Mouse (Mus musculus): ENCODE measurements around the gene Dytn. TPM values are rescaled to one million over a fixed set of nuclear protein-coding genes. Genes with fewer than 3 reads are reported as not detected.

Dytn gene
- not detected in 2 replicates for polyA plus RNA-seq (2015; fragmentation: Nextera tagmentation; extraction: Ambion mirVana)

GRCm38 (mm10) chr1:63686827-63687226, at the start of gene Dytn:
Dytn (minus strand) TSS chr1:63686927.

GRCm38 (mm10) chr1:63730240-63730771, 43.6 kb upstream of the Dytn start, which contains the start of the genes Mdh1b and Fastkd2:
Mdh1b (minus strand) TSS chr1:63730318.
Fastkd2 (plus strand) TSS chr1:63730614.

GRCm38 (mm10) chr1:63615668-63616067, 71.1 kb downstream of the Dytn start, which contains the start of gene Gm39653:
Gm39653 (plus strand) TSS chr1:63615968.

Other genes starting within 250 kb of the Dytn start
- 8.0 and 10.0 TPM in 2 replicates for gene Adam23, start 241.0 kb downstream of the Dytn start, polyA plus RNA-seq (2015; fragmentation: Nextera tagmentation; extraction: Ambion mirVana)
- gene Gm39653, start 71.0 kb downstream of the Dytn start, polyA plus RNA-seq (2015; fragmentation: Nextera tagmentation; extraction: Ambion mirVana): not detected in 2 replicates
- gene Mdh1b, start 43.4 kb upstream of the Dytn start, polyA plus RNA-seq (2015; fragmentation: Nextera tagmentation; extraction: Ambion mirVana): not detected in 2 replicates
- gene Fastkd2, start 43.7 kb upstream of the Dytn start, polyA plus RNA-seq (2015; fragmentation: Nextera tagmentation; extraction: Ambion mirVana): 29.0 and 33.0 TPM in 2 replicates
- gene 4933402D24Rik, start 82.3 kb upstream of the Dytn start, polyA plus RNA-seq (2015; fragmentation: Nextera tagmentation; extraction: Ambion mirVana): 0.08 TPM in 1 of 2 replicates, not detected in the other